Mouse (Mus musculus) kidney, adult 2 months (tissue): Measurements from ENCODE around the gene Coro1c.

ENCODE experiments used
- CTCF ChIP-seq: fragments of 200-500 bp; conservative IDR thresholded peaks from 2 replicates; pipeline ENCODE4 v1.5.1; 2011; ENCODE audit warnings: low read depth, mild to moderate bottlenecking, control low read depth, low read length, moderate library complexity, mixed read lengths; ENCODE audit not compliant: insufficient read depth, insufficient read length
- POLR2A ChIP-seq: fragments of 200-500 bp; IDR thresholded peaks from one replicate; pipeline ENCODE4 v1.6.1; 2011; ENCODE audit warnings: low read depth, low read length, control low read depth

DNA sequence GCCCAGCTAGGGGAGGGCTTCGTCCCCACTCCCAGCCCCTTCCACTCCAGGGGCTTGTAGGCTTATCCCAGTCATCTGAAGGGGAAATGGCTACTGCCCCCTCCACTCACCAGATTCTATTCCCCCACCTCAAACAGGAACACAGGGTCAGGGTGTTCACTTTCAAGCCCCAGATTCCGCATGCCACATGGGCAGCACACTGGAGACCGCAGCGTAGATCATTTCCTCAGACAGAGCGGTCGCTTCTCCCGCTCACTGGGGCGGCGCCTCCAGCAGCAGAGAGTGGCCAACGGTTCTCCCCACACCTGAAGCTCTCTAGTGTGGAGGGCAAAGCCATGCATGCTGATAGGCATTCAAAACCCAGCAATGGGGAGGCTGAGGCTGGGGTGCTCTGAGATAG is 71.6 kb downstream of the Coro1c start:
- no peak for TF ChIP-seq CTCF
- no peak for TF ChIP-seq POLR2A
